Mouse (Mus musculus): ENCODE data around the gene Vmn1r68. TPM values are rescaled to one million over a fixed set of nuclear protein-coding genes. Genes with fewer than 3 reads are reported as not detected.

Gene Vmn1r68
- polyA plus RNA-seq (2012; rRNA removed; ENCODE audit: low replicate concordance), result not detected in 2 replicates

GRCm38 (mm10) chr7:10558385-10558784 is at the start of gene Vmn1r68:
TSS of gene Vmn1r68 (minus strand) at chr7:10558485.

GRCm38 (mm10) chr7:10494786-10495521 is 63.3 kb downstream of the Vmn1r68 start, which contains the start of gene Zik1:
TSS of gene Zik1 (minus strand) at chr7:10495394.

Other genes with a start within 250 kb of the Vmn1r68 start
- not detected in 2 replicates for gene Vmn1r67, start 115.2 kb downstream of the Vmn1r68 start, polyA plus RNA-seq (2012; rRNA removed; ENCODE audit: low replicate concordance)
- 0.42 and 1.4 TPM in 2 replicates for gene Zik1, start 63.1 kb downstream of the Vmn1r68 start, polyA plus RNA-seq (2012; rRNA removed; ENCODE audit: low replicate concordance)
- gene Vmn1r69, start 55.2 kb upstream of the Vmn1r68 start, polyA plus RNA-seq (2012; rRNA removed; ENCODE audit: low replicate concordance), result not detected in 2 replicates
- not detected in 2 replicates for gene Vmn1r70, start 73.0 kb upstream of the Vmn1r68 start, polyA plus RNA-seq (2012; rRNA removed; ENCODE audit: low replicate concordance)
- not detected in 2 replicates for gene Nlrp4b, start 129.3 kb upstream of the Vmn1r68 start, polyA plus RNA-seq (2012; rRNA removed; ENCODE audit: low replicate concordance)
- not detected in 2 replicates for gene Vmn1r71, start 195.9 kb upstream of the Vmn1r68 start, polyA plus RNA-seq (2012; rRNA removed; ENCODE audit: low replicate concordance)